Mouse (Mus musculus): ENCODE measurements around the gene Cabp4. TPM values are rescaled to one million over a fixed set of nuclear protein-coding genes. Genes with fewer than 3 reads are reported as not detected.

Gene Cabp4
- polyA plus RNA-seq, 1 experiment from 2014 or later, result 0.48 TPM

GRCm38 (mm10) chr19:4104675-4105194, 39.1 kb downstream of the Cabp4 start:
- DNase-seq (ENCODE audit: low spot score), result no peak

DNA sequence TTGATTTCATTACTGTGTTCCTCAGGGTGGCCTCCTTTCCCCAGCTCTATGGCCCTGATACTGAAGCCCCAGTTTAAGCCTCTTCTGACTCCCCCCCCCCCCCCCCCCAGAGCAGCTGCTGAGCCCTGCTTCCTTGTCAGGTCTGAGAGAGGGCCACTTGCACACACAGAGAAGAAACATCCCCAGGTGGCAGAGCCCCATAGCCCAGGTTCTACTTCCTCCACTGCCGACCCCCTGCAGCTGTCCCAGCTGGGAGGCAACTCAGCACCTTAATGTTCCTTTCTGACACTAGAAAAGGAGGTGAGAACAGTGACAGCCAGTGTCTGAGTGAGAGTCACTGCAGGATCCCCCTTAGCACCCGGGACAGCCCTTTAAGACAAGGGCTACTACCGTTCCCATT, 40.0 kb downstream of the Cabp4 start:
- DNase-seq (ENCODE audit: low spot score), result peak; percentile 85

- DNase-seq (ENCODE audit: low spot score), result no peak
Observed at GRCm38 (mm10) chr19:4103294-4103693, 40.5 kb downstream of the Cabp4 start.

GRCm38 (mm10) chr19:4102626-4103025, 41.2 kb downstream of the Cabp4 start:
- no peak for DNase-seq (ENCODE audit: low spot score)

GRCm38 (mm10) chr19:4102049-4102448, 41.8 kb downstream of the Cabp4 start:
- DNase-seq (ENCODE audit: low spot score), result no peak

DNA sequence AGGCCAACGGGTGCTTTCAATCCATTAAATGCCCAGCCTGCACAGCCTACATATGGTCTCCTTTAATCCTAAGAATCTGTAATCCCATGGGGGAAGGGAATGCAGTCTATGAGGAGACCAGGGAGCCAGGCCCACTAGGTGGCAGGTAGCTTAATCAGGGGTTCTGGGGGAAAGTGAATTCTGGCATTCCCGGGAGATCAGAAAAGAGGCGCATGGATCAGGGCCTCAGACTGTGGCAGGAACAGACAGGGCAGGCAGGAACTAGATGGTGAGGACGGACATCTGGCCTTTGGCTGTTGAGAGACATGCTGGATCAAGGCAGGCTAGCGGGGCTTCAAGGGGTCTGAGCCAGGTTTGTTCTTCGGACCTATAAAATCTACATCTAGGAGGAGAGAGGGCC, 42.4 kb downstream of the Cabp4 start:
- no peak for DNase-seq (ENCODE audit: low spot score)

DNA sequence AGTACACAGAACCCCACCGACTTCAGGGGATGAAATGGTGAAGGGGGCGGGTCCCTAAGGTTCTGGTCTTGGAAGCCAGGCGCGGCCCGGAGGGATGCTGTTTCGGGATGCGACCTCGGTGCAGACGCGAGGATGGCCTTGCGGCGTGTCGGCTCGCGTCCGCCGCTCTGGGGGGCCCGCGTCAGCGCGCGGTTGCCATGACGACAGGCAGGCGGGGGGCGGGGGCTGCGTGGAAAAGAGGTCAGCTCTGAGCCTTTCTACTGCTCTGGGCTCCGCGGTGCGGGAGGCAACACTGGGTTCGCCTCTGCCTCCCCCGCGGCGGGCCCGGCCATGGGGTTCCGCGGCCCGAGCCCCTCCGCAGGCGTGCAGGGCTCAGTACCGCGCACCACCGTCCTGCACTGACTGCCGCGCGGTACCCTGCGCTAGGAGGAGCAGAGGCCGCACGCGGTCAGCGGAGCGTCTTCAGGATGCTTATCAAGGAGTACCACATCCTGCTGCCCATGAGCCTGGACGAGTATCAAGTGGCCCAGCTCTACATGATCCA, 43.0 kb downstream of the Cabp4 start:
- DNase-seq (ENCODE audit: low spot score), result peak; percentile 77

DNA sequence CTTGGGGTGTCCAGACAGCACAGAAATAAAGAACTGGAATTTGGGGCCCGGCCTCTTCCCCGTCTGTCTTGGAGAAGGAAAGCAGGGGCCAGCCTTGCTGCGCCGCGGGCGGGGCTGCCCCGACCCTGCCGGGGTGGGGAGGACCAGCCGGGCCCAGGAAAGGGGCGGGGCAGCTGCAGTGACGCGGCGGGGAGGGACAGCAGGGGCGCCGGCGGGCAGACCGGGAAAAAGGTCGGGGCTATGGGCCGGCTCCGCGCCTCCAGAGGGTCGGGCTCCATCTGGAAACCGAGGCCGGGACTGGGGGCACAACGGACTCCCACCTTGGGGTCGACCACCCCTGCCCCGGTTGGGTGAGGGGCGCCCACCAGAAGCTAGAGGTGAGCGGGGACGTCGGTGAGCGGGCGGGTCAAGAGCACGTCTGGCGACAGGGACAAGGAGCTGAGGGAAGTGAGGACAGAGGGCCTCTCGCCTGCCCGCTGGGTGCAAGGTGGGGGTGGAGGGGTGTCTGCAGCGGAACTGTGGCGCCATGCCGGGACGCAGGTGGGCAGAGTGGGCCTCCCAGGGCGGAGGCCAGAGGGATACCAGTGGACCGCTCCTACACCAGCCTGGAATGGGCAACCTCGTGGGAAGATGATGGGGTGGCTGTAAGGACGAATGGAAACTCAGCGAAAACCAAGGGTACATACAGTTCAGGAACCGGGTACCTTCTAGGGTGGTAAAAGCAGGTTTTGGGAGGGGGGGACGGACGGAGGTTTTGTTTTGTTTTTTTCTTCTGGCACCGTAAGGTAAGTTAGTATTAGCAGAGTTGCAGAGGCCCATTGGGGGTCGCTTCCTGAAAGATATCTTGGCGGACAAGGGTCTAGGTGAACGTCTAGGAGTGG, 43.8 kb downstream of the Cabp4 start, which contains the start of gene Pitpnm1:
Gene Pitpnm1, plus strand, starts transcription at position 162 of the 881 bp plus-strand sequence.
- peak; percentile 62 for DNase-seq (ENCODE audit: low spot score)

DNA sequence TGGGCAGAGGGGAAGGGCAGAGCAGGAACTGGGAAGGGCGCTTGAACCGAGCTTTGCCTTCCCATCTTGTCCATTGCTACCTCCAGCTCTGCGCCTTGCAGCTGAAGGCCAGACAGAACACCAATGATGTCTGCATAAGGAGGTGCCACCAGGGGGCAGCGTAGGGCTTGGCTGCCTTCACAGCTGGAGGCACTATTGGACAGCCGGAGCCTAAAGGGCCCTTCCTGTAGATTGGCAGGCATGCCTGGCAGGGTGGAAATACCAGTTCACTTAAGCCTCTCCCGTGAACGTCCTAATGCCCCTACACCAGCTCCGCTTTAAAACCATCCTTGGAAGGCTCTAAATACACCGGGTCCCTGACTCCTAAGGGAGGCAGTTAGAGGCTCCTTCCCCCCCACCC, 44.8 kb downstream of the Cabp4 start:
- peak; percentile 93 for DNase-seq (ENCODE audit: low spot score)

DNA sequence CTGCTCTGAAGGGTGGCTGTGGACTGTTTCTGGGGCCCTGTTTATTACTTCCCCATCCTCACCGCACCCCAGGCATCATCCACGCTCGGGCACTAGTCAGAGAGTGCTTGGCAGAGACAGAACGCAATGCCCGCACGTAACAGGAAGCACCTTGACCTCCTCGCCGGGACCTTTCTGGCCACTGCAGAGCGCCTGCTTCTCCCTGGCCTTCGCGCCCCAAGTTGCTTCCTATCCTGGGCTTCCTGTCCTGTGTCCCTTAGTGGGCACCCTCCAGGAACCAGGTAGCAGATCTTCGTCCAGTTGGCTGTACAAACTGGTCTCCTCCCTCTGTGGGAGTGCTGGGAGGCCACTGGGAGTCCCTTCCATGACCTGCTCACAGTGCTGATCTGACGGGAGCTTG, 45.4 kb downstream of the Cabp4 start:
- DNase-seq (ENCODE audit: low spot score), result no peak

DNA sequence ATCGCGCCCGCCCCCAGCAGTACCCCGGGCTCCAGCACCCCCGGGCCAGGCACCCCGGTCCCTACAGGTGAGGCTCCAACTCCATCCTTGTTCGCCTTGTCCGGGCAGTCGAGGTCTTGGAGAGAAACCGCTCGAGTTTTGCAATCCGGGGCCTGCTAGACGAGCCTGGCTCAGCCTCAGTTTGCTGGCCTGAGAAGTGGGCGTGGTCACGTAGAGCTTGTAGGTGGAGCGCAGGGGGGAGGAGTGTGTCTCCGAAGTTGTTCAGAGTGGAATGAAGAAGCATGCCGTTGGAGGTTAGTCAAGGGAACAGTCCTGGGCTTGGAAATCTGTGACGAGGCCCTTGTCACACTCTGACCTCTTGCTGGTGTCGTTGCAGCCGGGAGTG, 46.4 kb downstream of the Cabp4 start:
- no peak for DNase-seq (ENCODE audit: low spot score)

GRCm38 (mm10) chr19:4096642-4097440, 47.0 kb downstream of the Cabp4 start, which contains the start of gene Cdk2ap2:
TSS of gene Cdk2ap2 (plus strand) at chr19:4097182.
- DNase-seq (ENCODE audit: low spot score), result peak; percentile 98

- DNase-seq (ENCODE audit: low spot score), result no peak
Observed at GRCm38 (mm10) chr19:4095802-4096201, 48.0 kb downstream of the Cabp4 start.

DNA sequence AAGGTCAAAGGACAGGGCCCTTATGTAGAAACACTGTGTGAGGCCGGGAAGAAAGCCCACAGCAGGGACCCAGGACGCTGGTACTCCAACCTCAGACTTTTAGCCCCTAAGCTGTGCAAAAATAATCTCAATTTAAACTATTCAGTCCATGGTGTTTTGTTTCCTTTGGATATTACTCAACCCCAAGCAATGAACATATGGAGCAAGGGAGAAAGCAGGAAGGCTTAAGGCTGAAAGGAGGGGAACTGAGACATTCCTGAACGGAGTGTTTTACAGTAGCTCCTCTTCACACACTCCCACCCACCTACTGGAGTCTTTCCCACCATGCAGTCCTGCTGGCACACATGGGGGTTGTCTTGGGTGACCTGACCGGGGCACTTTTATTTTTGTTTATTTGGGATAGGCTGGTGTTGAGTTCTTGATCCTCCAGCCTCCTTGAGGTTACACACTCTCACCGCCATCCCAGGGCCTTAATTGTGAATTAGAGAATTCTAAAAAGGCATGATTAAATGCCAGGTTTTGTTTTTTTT, 49.0 kb downstream of the Cabp4 start:
- no peak for DNase-seq (ENCODE audit: low spot score)

GRCm38 (mm10) chr19:4094348-4094747, 49.5 kb downstream of the Cabp4 start:
- DNase-seq (ENCODE audit: low spot score), result no peak

DNA sequence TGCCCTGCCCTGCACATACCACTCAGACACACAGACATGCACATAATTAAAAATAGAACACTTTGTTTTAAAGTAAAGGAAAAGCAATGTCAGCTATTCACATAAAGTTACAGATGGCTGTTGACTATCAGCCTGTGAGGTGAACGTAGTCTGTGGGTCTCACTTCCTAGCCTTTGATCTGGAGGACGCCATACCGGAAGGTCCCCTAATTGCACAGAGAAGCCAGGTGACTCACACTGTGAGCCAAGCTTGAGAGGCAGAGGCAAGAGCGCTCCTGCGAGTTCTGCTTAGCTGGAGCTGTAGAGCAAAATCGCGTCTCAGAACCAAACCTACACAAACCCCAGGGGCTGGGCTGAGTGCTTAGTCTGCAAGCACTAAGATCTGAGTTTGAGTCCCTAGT, 50.1 kb downstream of the Cabp4 start:
- peak; percentile 45 for DNase-seq (ENCODE audit: low spot score)

- DNase-seq (ENCODE audit: low spot score), result no peak
Observed at GRCm38 (mm10) chr19:4092750-4093149, 51.1 kb downstream of the Cabp4 start.

GRCm38 (mm10) chr19:4091383-4091782, 52.5 kb downstream of the Cabp4 start:
- DNase-seq (ENCODE audit: low spot score), result no peak

DNA sequence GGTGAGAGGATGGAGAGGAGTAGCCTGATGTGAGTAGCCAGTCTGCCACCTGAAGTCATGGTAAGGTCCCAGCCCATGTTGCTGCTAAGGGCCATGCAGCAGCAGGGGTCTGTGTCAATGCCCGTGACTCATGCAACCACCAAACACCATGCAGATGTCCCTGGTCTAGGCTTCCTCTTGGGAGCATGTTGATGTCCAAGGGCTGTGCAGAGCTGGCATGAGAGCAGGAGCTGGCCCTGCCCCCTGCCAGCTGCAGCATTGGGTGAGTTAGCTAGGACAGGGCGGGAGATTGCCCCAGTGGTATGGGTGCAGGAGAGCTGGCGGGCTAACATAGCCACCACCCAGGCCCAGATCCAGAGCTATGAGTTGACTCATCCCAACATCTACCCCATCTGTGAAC, 53.4 kb downstream of the Cabp4 start:
- DNase-seq (ENCODE audit: low spot score), result no peak

- no peak for DNase-seq (ENCODE audit: low spot score)
Observed at GRCm38 (mm10) chr19:4089128-4089527, 54.7 kb downstream of the Cabp4 start.

DNA sequence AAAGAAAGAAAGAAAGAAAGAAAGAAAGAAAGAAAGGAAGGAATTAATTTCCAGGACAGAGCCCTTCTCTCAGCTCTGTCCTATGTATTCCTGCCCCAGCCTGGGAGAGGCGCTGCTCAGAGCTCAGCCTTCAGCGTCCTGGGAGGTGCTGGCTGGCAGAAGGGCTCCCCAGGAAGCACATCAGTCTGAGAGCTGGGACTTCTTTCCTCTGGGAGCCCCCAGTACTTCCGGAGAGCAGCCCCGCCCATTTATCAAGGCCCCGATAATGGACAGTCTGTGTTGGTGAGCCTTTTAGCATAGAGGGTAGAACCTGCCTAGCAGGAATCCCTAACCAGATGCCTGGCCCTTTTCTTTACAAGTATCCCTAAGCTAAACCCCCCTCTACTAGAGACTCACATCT, 55.7 kb downstream of the Cabp4 start:
- DNase-seq (ENCODE audit: low spot score), result no peak

GRCm38 (mm10) chr19:4087090-4087489, 56.7 kb downstream of the Cabp4 start:
- no peak for DNase-seq (ENCODE audit: low spot score)
